Mouse (Mus musculus): Measurements from ENCODE around the gene Ncapg. TPM values are rescaled to one million over a fixed set of nuclear protein-coding genes. Genes with fewer than 3 reads are reported as not detected.
"Not testable (repeated sequence)": the region's sequence is repeated elsewhere in the genome, so short reads cannot be mapped to it uniquely, and the experiment has no call there.

Gene Ncapg
- 1 to 10 TPM; 1.8 to 2.7 TPM for total RNA-seq (2021)
- long read RNA-seq, experiment 1, partial matches to known transcripts: 0 of 2 reads
- long read RNA-seq, experiment 1, other reads (novel, unspliced or antisense): 0 of 2 reads
- long read RNA-seq, experiment 2: 0 reads

DNA sequence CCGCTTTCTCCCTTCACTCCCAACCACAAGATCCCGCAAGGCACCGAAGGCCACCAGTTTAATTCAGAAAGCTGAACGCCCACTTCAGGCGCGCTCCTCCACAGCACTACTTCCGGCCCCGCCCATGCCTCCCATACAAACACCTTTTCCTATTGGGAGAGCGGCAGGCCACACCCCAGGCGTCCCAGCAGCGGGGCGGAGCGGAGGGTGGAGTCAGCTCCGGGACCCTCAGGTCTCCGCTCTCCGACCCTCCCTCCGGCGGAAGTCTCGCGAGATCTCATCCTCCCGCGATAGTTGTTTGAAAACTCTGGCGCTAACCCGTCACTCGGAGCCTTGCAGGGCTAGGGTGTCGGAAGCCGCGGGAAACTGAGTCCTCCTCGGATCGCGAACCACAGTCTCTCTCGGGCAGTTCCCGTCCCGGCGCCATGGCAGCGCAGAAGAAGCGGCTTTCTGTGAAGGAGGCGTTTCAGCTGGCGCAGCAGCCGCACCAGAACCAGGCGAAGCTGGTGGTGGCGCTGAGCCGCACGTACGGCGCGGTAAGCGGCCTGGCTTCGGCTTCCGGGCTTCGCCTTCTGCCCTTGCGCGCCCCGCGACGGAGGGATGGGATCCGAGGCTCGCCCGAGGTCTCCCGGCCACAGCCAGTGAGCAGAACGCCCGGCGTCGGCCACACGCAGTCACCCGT is at the start of gene Ncapg:
Gene Ncapg, plus strand, starts transcription at position 322 of the 682 bp plus-strand sequence.
- DNase-seq: peak; percentile 100

DNA sequence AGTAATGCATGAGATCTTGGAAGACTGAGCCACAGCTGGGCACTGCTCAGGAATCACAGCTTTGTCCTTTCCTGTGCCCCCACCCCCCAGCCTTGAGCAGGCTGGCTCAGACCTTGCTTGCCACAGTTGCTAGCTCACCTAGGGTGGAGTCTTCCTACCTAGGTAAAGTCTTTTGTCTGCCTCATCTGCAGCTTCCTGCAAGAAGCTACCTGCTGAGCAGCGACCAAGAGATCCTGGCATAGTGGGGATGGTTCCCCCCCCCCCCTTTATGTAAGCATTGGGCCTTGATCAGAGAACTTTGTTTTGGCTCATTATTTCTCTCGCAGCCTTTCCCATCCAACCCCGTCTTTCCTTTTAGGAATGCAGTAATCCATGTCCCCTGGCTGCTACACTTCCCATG is 48.2 kb upstream of the Ncapg start:
- no peak for DNase-seq

DNA sequence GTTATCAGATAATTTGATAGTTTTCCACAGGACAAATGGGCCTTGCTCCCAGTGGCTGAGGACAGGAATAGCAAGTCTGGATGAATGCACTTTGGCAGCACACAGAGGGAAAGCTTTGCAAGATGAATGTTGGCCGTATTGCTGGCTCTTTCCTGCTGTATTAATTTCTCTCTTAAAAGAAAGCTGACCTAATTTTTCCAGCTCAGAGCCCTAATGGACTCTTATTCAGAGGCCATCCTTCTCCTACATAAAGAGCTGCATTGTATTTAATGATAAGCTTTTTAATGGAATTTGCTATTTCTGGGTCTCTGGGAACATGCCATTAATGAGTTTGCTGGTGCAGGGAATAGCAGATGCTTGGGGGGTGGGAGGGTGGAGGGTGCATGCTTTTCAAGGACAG is 41.9 kb upstream of the Ncapg start:
- DNase-seq: no peak

DNA sequence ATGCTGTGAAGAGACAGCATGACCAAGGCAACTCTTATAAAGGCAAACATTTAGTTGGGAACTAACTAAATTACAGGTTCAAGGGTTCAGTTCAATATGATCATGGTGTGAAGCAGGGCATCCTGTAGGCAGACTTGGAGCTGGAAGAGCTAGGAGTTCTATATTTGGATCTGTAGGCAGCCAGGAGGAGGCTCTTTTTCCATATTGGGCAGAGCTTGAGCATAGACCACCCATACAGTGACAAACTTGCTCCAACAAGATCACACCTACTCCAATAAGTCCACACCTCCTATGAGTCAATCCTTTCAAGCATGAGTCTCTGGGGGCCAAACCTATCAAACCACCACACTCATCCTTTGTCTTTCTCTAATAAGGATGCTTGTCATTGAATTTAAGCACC is 40.2 kb upstream of the Ncapg start:
- no peak for DNase-seq

DNA sequence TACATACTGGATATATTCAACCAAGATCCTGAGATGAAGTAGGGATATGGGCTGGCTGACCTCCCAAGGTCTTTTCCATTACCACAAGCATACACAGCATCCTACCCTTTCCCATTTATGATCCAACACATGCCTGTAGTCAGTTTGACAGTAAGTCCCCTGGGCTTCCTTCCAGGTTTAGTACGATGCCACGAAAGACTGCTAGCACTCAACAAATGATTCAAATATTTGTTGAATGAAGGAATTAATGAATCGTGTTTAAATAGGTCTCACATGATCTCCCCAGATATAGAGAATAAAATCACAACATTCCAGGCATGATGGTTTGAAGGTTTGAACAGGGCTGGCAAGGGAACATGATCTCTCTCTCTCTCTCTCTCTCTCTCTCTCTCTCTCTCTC is 31.3 kb upstream of the Ncapg start:
- no peak for DNase-seq

DNA sequence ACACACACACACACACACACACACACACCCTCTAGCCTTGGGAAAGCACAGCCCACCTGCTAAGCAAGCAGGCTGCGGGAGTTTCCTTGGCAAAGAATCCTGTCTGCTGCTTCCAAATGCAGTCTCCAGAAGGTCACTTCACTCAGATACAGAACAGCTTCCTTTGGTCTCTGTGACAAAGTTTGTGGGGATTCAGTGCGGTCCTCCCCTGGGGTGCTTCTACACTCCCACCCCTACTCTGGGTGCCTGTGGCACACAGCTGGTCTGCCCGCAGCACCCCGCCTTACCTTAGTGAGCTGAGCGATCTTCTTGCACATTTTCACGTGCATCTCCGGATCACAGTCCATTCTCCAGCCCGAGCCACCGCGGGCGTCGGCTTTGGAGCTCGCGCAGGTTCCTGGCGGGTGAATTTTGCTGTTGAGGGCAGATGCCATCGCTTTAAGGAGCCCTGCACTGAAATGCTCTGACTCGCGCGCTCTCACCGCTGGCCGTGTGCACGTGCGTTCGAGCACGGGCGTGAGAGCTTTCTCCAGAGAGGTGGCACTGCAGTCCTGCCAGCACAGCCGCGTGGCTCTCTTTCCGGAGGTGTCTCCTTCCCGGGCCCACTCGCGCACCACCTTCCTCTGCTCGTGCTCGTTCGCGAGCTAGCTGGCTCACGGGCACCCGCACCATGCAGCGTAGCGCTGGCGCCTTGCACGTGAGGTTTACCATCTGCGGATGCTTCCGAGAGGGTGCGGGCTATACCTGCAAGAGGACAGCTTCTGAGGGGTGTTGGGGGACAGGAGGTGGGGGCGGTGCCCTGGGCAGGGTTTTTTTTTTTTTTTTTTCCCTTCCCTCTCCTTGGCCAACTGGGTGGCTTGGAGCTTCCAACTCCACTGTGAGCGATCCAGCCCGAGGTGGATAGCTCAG is 30.7 kb upstream of the Ncapg start, which contains the start of gene Fam184b:
Gene Fam184b, minus strand, starts transcription at position 809 of the 909 bp plus-strand sequence.
- DNase-seq: peak; percentile 36 to 58

DNA sequence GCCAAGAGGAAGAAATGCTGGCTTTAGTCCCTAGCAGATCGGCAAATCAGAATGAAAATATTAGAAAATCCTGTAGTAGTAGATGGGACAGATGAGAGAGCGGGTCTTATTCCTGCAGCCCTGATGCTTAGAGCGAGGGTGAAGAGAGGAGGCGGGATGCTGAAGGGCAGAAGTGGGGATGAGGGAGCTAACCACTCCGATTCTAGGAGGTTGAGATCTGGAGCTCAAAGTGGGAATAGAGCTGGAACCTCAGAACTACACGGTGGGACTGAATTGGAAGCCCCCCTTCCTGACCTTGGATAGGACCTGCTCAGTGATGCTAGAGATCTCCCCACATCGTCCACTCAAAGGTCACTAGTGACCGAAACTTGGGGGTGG is 30.0 kb upstream of the Ncapg start:
- DNase-seq: no peak

DNA sequence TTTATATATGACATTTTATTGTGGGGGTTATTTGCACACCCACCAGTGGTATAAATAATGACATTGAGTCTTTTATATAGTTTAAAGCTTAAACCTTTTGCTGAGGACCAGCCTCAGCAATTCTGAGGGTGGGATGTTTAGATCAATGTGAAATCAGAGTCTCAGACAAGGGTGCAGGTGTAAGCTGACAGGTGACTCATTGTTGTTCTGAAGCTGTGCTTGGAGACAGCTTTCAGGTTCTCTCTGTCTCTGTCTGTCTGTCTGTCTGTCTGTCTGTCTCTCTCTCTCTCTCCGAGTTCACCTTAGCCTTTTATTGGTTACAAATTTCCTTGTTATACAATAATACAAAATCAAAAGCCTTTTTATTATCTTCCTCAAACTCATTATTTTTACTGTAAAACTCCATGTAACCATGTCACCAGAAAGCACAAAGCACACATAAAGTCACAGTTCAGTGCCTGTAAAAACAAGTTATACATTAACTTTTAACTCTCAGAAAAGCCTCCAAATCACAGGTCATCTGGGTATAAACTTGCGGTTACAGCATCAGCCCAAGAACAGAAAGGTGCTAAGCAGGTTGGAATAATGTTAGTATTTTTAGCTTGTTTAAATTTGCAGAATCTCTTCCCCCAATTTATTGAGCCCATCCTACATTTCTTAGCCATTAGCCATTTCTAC is 18.6 kb upstream of the Ncapg start:
- DNase-seq: no peak

DNA sequence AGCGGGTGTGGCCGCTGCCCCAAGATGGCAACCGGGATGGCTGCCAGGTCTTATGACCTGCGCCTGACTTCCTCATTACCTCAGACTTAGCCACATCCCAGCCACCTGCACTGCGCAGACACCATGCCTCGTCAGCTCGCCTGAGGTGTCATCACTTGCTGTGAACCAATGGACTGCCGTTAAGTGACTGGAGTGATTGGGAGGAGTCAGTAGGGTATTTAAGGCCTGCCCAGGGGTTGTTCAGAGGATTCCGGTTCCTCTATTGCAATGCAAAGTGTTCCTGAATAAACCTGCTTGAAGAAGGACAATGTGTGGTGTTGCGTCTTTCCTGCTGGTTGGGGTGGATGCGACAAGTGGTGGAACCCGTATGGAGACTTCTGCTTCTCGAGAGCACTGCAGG is 11.3 kb upstream of the Ncapg start:
- not testable (repeated sequence) for DNase-seq

DNA sequence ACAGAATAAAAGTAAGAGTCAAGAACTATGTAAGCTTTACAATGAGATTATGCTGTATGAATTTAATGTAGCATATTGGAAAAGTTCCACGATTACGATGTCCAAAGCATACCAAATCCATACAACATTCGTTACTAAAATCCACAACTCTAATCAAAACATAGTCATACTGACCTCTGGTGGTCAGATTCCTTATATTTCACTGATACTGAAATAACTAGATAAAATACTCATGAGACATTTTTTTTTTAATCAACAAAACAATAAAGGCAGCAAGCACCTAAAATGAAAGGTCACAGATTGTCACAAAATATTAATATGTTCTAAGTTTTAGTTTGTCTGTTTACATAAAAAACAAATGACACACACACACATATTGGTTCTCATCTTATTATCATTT is 1.4 kb upstream of the Ncapg start:
- DNase-seq: no peak

DNA sequence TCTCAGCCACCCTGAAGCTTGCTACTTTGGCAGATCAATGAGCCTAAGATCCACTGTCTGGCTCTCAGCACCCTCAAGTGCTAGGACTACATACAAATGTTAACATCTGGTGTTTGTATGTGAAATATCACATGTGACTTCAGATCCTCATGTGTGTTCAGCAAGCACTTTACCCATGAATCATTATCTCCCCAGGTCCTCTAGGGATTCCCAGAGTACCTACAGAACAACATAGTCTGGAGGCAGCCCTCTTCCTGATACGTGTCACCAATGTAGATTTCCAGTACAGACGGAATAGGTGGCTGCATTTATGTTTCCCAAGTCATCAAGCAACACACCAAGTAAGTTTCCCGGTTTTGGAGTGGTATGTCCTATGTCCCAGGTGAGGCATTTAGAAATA is 888 bp upstream of the Ncapg start:
- no peak for DNase-seq

DNA sequence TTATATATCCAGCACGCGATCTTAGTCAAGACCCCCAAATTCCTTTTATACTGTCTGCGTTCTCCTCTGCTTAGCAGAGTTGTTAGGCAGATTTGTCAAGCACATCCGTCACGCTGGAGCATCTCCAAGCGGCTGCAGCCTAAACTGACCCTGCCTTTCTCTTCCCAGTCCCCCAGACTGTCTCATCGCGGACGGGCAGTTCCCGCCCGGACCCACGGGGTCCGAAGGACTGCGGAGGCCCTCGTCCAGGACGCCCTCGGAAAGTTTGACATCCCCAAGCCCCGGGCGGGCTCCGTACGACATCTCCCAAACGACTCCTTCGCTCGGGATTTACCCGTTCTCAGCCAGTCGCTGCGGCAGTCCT is 503 bp upstream of the Ncapg start:
- no peak for DNase-seq

DNA sequence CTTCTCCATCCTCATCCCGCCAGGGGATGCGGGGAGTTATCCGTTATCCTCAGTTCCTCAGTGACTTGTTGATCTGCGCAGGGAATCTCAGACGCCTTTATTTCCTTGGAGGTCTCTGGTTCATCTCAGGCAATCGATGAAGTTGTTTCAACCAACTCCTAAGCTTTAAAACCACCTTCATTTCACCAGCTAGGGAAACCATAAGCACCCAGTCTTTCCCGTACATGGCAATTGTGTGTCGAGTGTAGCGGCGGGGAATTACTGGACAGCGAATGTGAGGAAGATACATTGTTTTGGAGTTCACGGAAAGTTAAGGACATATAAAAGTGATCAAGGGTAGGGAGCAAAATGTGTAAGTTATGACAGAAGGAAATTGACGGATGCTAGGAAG is 556 bp downstream of the Ncapg start:
- no peak for DNase-seq

DNA sequence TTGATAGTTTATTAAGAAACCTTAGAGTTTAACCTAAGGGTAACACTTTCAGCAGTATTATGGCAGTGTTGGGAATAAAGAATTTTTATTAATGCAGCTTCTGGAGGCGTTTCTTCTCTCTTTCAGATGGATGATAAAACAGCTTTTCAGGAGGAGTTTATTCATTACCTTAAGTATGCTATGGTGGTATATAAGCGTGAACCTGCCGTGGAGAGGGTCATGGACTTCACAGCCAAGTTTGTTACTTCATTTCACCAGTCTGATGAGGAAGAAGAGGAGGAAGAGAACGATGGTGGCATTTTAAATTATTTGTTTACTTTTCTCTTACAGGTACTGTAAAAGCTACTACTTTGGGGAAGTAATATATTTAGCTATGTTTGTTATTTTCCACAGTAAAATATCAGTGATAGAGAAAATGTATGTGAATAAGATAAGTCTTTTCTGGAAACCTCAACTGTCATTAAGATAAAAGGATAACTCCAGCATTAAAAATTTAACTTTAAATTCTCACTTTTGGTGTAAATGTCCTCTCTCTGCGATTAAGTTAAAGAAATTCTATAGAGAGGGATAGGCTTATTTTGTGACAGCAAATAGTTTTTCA is 1.3 kb downstream of the Ncapg start:
- DNase-seq: no peak

DNA sequence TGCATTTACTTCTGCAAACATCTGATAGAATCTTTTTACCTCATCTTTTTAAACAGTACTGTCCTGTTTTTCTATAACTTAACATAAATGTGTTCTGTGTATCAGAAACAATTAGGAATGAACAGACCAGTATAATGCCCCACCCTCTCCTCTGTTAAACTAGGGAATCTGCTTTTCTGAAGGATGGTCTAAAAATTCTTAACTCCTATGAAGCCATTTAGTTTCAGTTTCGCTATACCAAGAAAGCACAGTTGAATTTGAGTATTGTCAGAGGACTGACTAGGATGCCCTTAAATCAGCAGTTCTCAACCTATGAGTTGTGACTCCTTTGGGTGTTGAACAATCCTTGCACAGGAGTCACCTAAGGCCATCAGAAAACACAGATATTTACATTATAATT is 5.3 kb downstream of the Ncapg start:
- DNase-seq: no peak

DNA sequence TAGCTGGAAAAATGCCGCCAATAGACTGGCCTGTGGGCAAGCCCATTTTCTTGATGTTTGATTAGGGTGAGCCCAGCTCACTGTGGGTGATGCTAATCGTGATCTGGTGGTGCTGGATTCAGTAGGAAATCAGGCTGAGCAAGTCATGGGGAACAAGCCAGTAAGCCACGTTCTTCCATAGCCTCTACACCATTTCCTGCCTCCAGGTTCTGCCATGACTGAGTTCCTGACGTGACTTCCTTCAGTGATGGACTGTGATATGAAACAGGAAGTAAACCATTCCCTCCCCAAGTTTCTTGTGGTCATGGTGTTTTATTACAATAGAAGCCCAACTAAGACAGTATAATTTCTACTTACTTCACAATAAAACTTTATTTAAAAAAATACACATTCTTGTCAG is 7.9 kb downstream of the Ncapg start:
- DNase-seq: no peak

DNA sequence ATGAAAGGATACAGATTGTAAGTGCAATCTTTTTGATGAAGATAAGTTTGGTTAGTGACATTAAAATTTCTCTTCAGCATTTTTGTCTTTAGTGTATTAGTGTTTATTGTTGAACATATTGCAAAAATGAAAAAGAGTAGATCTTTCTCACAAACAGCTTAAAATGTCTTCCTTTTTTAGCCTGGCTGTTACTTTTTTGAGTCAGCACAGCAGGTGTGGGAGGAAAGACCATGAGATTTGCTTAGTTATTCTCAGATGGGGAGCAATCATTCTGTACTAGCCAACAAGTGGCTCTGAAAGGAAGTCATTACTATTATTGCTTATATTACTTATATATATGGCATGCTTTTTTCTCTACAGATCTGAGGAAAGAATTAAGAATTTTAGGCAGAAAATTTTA is 10.2 kb downstream of the Ncapg start:
- DNase-seq: no peak

DNA sequence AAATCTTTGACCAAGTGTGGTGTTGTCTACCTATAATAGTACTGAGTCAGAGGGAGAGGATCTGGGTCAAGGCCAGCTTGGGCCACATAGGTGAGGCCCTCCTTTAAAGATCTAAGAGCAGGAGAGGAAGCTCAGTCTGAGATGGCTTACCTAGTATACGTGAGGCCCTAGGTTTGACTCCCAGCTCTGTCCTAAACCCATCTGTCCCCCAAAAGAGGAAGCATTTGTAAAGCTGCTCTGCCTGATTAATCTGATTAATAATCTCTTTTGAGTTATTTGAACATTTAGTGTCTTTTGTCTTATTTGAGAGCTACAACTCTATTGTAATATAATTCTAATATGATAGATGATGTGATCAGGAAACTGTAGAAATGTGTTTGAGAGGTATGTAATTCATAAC is 13.7 kb downstream of the Ncapg start:
- no peak for DNase-seq

DNA sequence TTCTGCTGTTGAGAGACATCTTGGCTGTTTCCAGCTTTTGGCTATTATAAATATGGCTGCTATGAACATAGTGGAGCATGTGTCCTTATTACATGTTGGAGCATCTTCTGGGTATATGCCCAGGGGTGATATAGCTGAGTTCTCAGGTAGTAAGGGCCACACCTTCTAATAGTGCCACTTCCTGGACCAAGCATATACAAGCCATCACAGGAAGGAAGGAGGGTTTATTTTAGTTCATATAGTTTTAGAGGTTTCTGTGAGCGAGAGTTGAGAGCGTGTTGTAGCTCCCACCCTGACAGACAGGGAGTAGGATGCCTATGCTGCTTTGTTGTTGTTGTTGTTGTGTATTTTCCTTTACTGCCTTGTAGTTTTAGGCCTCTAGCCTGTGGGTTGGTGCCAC is 15.5 kb downstream of the Ncapg start:
- DNase-seq: no peak

DNA sequence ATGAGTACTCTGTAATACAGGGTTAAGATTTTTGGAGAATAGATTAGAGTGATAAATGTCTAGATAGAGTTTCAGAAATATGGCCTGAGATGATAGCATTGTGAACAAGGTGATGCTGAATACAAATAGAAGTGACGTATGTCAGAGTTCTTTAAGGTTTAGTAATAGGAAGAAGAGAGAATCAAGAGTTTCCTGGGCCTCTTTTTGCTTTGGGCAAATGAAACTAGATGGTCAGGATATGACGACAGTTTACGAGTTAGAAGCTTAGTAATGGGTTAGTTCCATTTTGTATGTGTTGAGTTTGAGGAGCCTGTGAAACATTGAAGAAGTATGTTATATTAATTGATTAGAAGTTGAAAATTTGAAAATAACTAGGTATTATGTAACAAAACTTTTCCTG is 16.5 kb downstream of the Ncapg start:
- DNase-seq: no peak

DNA sequence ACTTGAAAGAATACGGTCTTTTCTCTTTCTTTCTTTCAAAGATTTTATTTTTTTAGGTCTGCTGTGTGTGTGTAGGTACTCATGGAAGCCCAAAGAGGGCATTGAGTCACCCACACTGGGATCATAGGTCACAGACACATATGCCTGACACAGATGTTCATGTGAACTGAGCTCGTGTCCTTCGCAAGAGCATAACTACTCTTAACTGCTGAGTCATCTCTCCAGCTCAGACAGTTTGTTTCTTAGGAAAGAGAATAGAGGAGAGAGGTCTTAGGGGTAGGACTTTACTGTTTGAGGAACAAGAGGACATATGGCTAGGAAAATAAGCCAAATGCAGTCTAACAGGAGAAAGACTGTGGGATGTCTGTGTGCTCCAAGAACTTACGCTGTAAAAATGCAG is 19.4 kb downstream of the Ncapg start:
- DNase-seq: no peak

DNA sequence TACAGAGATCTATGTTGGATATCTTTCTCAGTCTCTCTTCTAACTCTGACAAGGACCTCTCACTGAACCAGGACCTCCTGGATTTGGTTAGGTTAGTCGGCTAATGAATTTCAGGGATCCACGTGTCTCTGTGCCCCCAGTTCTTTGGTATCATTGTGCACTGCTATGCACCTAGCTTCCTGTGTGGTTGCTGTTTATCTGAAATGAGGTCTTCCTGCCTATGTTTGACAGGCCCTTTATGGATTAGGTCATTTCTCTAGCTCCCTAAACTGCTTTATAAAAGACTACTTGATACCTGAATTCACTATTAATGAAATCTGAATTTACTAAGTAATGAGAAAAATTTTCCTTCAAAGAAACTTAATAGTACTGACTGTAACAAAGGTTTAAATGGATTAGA is 21.1 kb downstream of the Ncapg start:
- no peak for DNase-seq

DNA sequence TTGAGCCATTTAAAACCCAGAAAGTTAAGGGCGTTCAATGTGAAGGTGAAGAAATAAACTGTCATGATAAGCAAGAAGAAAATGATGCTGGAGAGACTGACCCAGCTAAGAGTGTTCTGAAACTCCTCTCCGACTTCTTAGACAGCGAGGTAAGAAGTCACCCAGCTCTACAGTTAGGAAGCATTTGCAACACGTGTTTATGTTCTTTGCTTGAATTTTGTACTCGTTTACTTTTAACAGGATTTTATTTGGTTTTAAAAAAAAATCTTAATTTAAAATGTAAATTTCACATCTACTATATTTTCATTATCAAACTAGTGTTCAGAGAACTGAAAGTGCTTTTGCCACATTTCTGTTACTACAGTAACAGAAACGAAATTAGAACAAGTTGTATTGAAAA is 22.0 kb downstream of the Ncapg start:
- DNase-seq: no peak

All from adrenal gland, postnatal 36 days (tissue).